Mouse (Mus musculus) liver, adult 2 months (tissue): ENCODE results near the gene Fam199x. TPM values are rescaled to one million over a fixed set of nuclear protein-coding genes. Genes with fewer than 3 reads are reported as not detected.

Source experiments
- DNase-seq: peaks from one replicate; pipeline ENCODE4 v3.0.0-alpha.2; 2011; ENCODE audit warnings: low read depth, low spot score; ENCODE audit errors: extremely low read depth
- H3K27ac ChIP-seq: fragments of 200-500 bp; replicated peaks from 2 replicates; pipeline ENCODE4 v1.5.1; 2012; ENCODE audit warnings: low read depth, mild to moderate bottlenecking, control low read depth, inconsistent platforms, low read length; ENCODE audit not compliant: insufficient read depth
- H3K27me3 ChIP-seq: fragments of 200-500 bp; 2 replicates; pipeline ENCODE4 v1.6.1; 2012; ENCODE audit warnings: mild to moderate bottlenecking, moderate library complexity, low read length, inconsistent platforms; ENCODE audit not compliant: control insufficient read depth, insufficient read depth
- H3K36me3 ChIP-seq: fragments of 200-500 bp; 2 replicates; pipeline ENCODE4 v1.6.1; 2012; ENCODE audit warnings: low read length, inconsistent platforms; ENCODE audit not compliant: control insufficient read depth, insufficient read depth
- H3K4me1 ChIP-seq: fragments of 200-500 bp; 2 replicates; pipeline ENCODE4 v1.6.1; 2011; ENCODE audit warnings: low read length; ENCODE audit not compliant: control insufficient read depth, insufficient read depth
- H3K4me3 ChIP-seq: fragments of 200-500 bp; 2 replicates; pipeline ENCODE4 v1.5.1; 2011; ENCODE audit warnings: low read depth, mild to moderate bottlenecking, control low read depth, low read length, moderate library complexity; ENCODE audit not compliant: insufficient read depth
- H3K79me2 ChIP-seq: fragments of 200-500 bp; 2 replicates; pipeline ENCODE4 v1.6.1; 2012; ENCODE audit warnings: inconsistent platforms, mild to moderate bottlenecking, low read length, moderate library complexity; ENCODE audit not compliant: control insufficient read depth, insufficient read depth
- H3K9ac ChIP-seq: fragments of 200-500 bp; 2 replicates; pipeline ENCODE4 v1.6.1; 2012; ENCODE audit warnings: low read depth, mild to moderate bottlenecking, control low read depth, inconsistent platforms, low read length
- CTCF ChIP-seq: fragments of 200-500 bp; IDR thresholded peaks from 2 replicates; pipeline ENCODE4 v1.5.1; 2011; ENCODE audit warnings: low read depth, low read length, control low read depth
- POLR2A ChIP-seq: fragments of 200-500 bp; IDR thresholded peaks from 2 replicates; pipeline ENCODE4 v1.6.1; 2011; ENCODE audit warnings: low read length, control low read depth; ENCODE audit not compliant: insufficient read depth; ENCODE audit errors: extremely low read depth
- WGBS: fragments of 180-500 bp; shearing (Covaris S2); methylation state at CpG from one replicate; pipeline ENCODE4 v1.1.7; 2018; 5-methylcytosine and 5-hydroxymethylcytosine counted together
- polyA plus RNA-seq: library from polyadenylated mRNA; depleted of rRNA; stranded (reverse); fragments of >200 nt; gene quantifications from 2 replicates; pipeline ENCODE4 v1.2.3, GENCODE M21; 2012; rRNA removed
- total RNA-seq: library from RNA; depleted of rRNA; stranded (reverse); fragments of >200 nt; gene quantifications from 2 replicates; pipeline ENCODE4 v1.2.3, GENCODE M21; 2014; rRNA removed

Fam199x gene
- total and polyA plus RNA-seq, 2 experiments: 0.48 to 6.1 TPM

DNA sequence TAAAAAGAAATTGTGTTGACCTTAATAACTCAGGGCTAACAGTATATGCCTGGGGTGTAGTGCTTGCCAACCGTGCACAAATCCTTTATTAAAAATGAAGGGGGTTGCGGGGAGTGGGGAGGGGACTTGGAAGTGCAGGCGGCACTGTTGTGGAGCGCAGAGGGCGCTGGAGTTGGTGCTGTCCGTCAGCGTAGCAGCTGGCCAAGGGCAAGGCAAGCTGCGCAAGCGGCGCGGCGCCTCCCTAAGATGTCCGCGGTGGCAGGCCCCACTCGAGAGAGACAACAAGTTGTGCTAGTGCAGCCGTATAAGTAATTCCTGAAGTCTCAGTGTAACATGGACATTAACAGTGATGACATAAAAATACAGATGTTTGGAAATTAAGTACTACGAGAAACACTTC lies 78.1 kb downstream of the Fam199x start:
- DNase-seq: no peak
- no peaks in the 10 kb centered on the region for H3K27me3 ChIP-seq
- 5% methylated on average over 17 of the region's 17 CpGs for WGBS
- TF ChIP-seq CTCF (no peak), POLR2A (no peak)
- no peak overlapping the region for H3K9ac ChIP-seq
- no peak overlapping the region for H3K4me3 ChIP-seq
- no peaks in the 10 kb centered on the region for H3K36me3 ChIP-seq
- no peaks in the 10 kb centered on the region for H3K4me1 ChIP-seq
- no peak overlapping the region for H3K27ac ChIP-seq
- H3K79me2 ChIP-seq: no peaks in the 10 kb centered on the region

Other genes starting within 250 kb of the Fam199x start
- gene Plp1, start 226.9 kb upstream of the Fam199x start, total RNA-seq: 0.46 and 1.5 TPM in 2 replicates
- 0.57 and 1.0 TPM in 2 replicates for gene Plp1, start 226.9 kb upstream of the Fam199x start, polyA plus RNA-seq
- not detected in 2 replicates for gene Rab9b, start 180.8 kb upstream of the Fam199x start, total RNA-seq
- gene Rab9b, start 180.8 kb upstream of the Fam199x start, polyA plus RNA-seq: not detected in 2 replicates
- not detected in 2 replicates for gene H2bfm, start 122.3 kb upstream of the Fam199x start, total RNA-seq
- not detected in 2 replicates for gene H2bfm, start 122.3 kb upstream of the Fam199x start, polyA plus RNA-seq
- 1.4 TPM in 1 of 2 replicates, not detected in the other for gene Tmsb15b2, start 74.1 kb upstream of the Fam199x start, total RNA-seq
- 0.51 TPM in 1 of 2 replicates, not detected in the other for gene Tmsb15b2, start 74.1 kb upstream of the Fam199x start, polyA plus RNA-seq
- 1.3 and 2.2 TPM in 2 replicates for gene Tmsb15l, start 72.7 kb upstream of the Fam199x start, total RNA-seq
- gene Tmsb15l, start 72.7 kb upstream of the Fam199x start, polyA plus RNA-seq: 0.12 and 0.21 TPM in 2 replicates
- gene Tmsb15b1, start 72.7 kb upstream of the Fam199x start, total RNA-seq: 1.5 and 1.9 TPM in 2 replicates
- 0.43 and 0.68 TPM in 2 replicates for gene Tmsb15b1, start 72.7 kb upstream of the Fam199x start, polyA plus RNA-seq
- gene Zcchc18, start 56.4 kb upstream of the Fam199x start, total RNA-seq: 0.20 TPM in 1 of 2 replicates, not detected in the other
- gene Zcchc18, start 56.4 kb upstream of the Fam199x start, polyA plus RNA-seq: 0.04 TPM in 1 of 2 replicates, not detected in the other
- gene Slc25a53, start 11.3 kb upstream of the Fam199x start, total RNA-seq: 1.5 and 1.6 TPM in 2 replicates
- gene Slc25a53, start 11.3 kb upstream of the Fam199x start, polyA plus RNA-seq: 0.81 and 0.92 TPM in 2 replicates
- gene Esx1, start 72.5 kb downstream of the Fam199x start, total RNA-seq: not detected in 2 replicates
- not detected in 2 replicates for gene Esx1, start 72.5 kb downstream of the Fam199x start, polyA plus RNA-seq